Mouse (Mus musculus) CH12.LX (cell line): ENCODE measurements around the gene Rab21. TPM values are rescaled to one million over a fixed set of nuclear protein-coding genes. Genes with fewer than 3 reads are reported as not detected.

ENCODE experiments used
- DNase-seq: peaks from one replicate; pipeline ENCODE4 v3.0.0-alpha.2; 2013; ENCODE audit errors: extremely low read depth
- H3K27ac ChIP-seq: 2 replicates; pipeline ENCODE4 v1.5.1; 2012; ENCODE audit warnings: low read depth, mild to moderate bottlenecking, control low read depth, moderate library complexity; ENCODE audit not compliant: insufficient read depth
- H3K27me3 ChIP-seq: replicated peaks from 2 replicates; pipeline ENCODE3; 2012; ENCODE audit warnings: inconsistent platforms
- H3K36me3 ChIP-seq, 2 experiments: replicated peaks in 1 of 2; 2 replicates each; pipeline versions ENCODE3 to v1.6.1; 2012; ENCODE audit warnings: inconsistent platforms in 1 of 2, low read length in 1 of 2, mild to moderate bottlenecking in 1 of 2, mixed read lengths in 1 of 2, moderate library complexity in 1 of 2; ENCODE audit not compliant: control insufficient read depth in 1 of 2, insufficient read depth in 1 of 2
- H3K4me1 ChIP-seq, 2 experiments: 2 replicates each; pipeline ENCODE4 v1.6.1; 2012; ENCODE audit warnings: inconsistent platforms in 1 of 2, moderate library complexity in 1 of 2; ENCODE audit not compliant: insufficient read depth in 2 of 2, control insufficient read depth in 1 of 2
- H3K4me2 ChIP-seq: 2 replicates; pipeline ENCODE4 v1.6.1; 2012; ENCODE audit warnings: low read depth, mild to moderate bottlenecking, control low read depth; ENCODE audit not compliant: poor library complexity, insufficient read depth, severe bottlenecking
- H3K4me3 ChIP-seq, 3 experiments: fragments of 150-350 bp in 1 of 3; sonication (generic) in 1 of 3; replicated peaks in 1 of 3; 2 replicates each; pipeline versions ENCODE3 to v1.5.1; 2011 to 2012; ENCODE audit warnings: low read depth in 2 of 3, low read length in 2 of 3, mild to moderate bottlenecking in 2 of 3, moderate library complexity in 2 of 3, control low read depth in 1 of 3, improper control_type of control experiment in 1 of 3, inconsistent platforms in 1 of 3, mixed read lengths in 1 of 3; ENCODE audit not compliant: poor library complexity in 1 of 3
- H3K79me2 ChIP-seq: replicated peaks from 2 replicates; pipeline ENCODE4 v1.6.1; 2012; ENCODE audit warnings: mild to moderate bottlenecking, moderate library complexity; ENCODE audit not compliant: control insufficient read depth, poor library complexity, insufficient read depth, severe bottlenecking; ENCODE audit errors: extremely low read depth
- H3K9ac ChIP-seq: 2 replicates; pipeline ENCODE4 v1.6.1; 2012; ENCODE audit warnings: low read depth, mild to moderate bottlenecking, control low read depth, moderate library complexity; ENCODE audit not compliant: insufficient read depth
- H3K9me3 ChIP-seq: replicated peaks from 2 replicates; pipeline ENCODE3; 2012; ENCODE audit warnings: low read length, inconsistent platforms, mixed read lengths
- BHLHE40 ChIP-seq: IDR thresholded peaks from 2 replicates; pipeline ENCODE4 v1.6.1; 2011; ENCODE audit warnings: mild to moderate bottlenecking, low read depth, low read length, improper control_type of control experiment
- E2F4 ChIP-seq: IDR thresholded peaks from 2 replicates; pipeline ENCODE4 v1.6.1; 2011; ENCODE audit warnings: low read depth, low read length, improper control_type of control experiment; ENCODE audit not compliant: insufficient replicate concordance
- EP300 ChIP-seq: IDR thresholded peaks from 2 replicates; pipeline ENCODE4 v1.6.1; 2011; ENCODE audit warnings: low read length, improper control_type of control experiment
- HCFC1 ChIP-seq: IDR thresholded peaks from 2 replicates; pipeline ENCODE4 v1.6.1; 2012; ENCODE audit warnings: low read depth, mild to moderate bottlenecking, inconsistent platforms, low read length, improper control_type of control experiment
- IRF4 ChIP-seq: IDR thresholded peaks from 2 replicates; pipeline ENCODE4 v1.6.1; 2014; ENCODE audit warnings: low read depth, mild to moderate bottlenecking, inconsistent platforms, low read length, improper control_type of control experiment
- KAT2A ChIP-seq: IDR thresholded peaks from 2 replicates; pipeline ENCODE4 v1.6.1; 2012; ENCODE audit warnings: low read length, improper control_type of control experiment, inconsistent platforms; ENCODE audit not compliant: insufficient replicate concordance
- MAX ChIP-seq: IDR thresholded peaks from 2 replicates; pipeline ENCODE4 v1.6.1; 2011; ENCODE audit warnings: low read length, improper control_type of control experiment
- MEF2A ChIP-seq: IDR thresholded peaks from 2 replicates; pipeline ENCODE4 v1.6.1; 2014; ENCODE audit warnings: low read depth, mild to moderate bottlenecking, inconsistent platforms, low read length, improper control_type of control experiment, borderline replicate concordance
- MYC ChIP-seq: IDR thresholded peaks from 2 replicates; pipeline ENCODE4 v1.6.1; 2011; ENCODE audit warnings: low read depth, mild to moderate bottlenecking, improper control_type of control experiment, low read length
- POLR2AphosphoS2 ChIP-seq: IDR thresholded peaks from 2 replicates; pipeline ENCODE4 v1.6.1; 2011; ENCODE audit warnings: low read depth, low read length, improper control_type of control experiment
- RAD21 ChIP-seq: IDR thresholded peaks from 2 replicates; pipeline ENCODE4 v1.6.1; 2011; ENCODE audit warnings: low read depth, mild to moderate bottlenecking, low read length, improper control_type of control experiment, moderate library complexity
- RCOR1 ChIP-seq: conservative IDR thresholded peaks from 2 replicates; pipeline ENCODE4 v1.6.1; 2012; ENCODE audit warnings: low read depth, mild to moderate bottlenecking, inconsistent platforms, low read length, improper control_type of control experiment
- SIN3A ChIP-seq: IDR thresholded peaks from 2 replicates; pipeline ENCODE4 v1.6.1; 2012; ENCODE audit warnings: low read length, improper control_type of control experiment, inconsistent platforms
- TCF12 ChIP-seq: IDR thresholded peaks from 2 replicates; pipeline ENCODE4 v1.6.1; 2014; ENCODE audit warnings: low read depth, mild to moderate bottlenecking, inconsistent platforms, low read length, improper control_type of control experiment
- UBTF ChIP-seq: IDR thresholded peaks from 2 replicates; pipeline ENCODE4 v1.6.1; 2012; ENCODE audit warnings: low read depth, mild to moderate bottlenecking, inconsistent platforms, low read length, improper control_type of control experiment, moderate library complexity
- USF1 ChIP-seq: IDR thresholded peaks from 2 replicates; pipeline ENCODE4 v1.6.1; 2014; ENCODE audit warnings: low read depth, mild to moderate bottlenecking, inconsistent platforms, low read length, improper control_type of control experiment
- ZNF384 ChIP-seq: IDR thresholded peaks from 2 replicates; pipeline ENCODE4 v1.6.1; 2012; ENCODE audit warnings: low read depth, low read length, improper control_type of control experiment, inconsistent platforms
- dilution Hi-C: fragments of 300-500 bp; cut with MboI; formaldehyde crosslinking; loops from 2 replicates; pipeline ENCODE4 v1.14.3; 2020; ENCODE audit warnings: low sequenced_read_pairs; ENCODE audit not compliant: extremely low pct_unique_long_range_greater_than_20kb, extremely low pct_ligation_motif_present
- in situ Hi-C: fragments of 300-500 bp; cut with MboI; formaldehyde crosslinking; loops from 3 replicates; pipeline ENCODE4 v1.14.3; 2019; ENCODE audit warnings: low sequenced_read_pairs, low pct_ligation_motif_present, low pct_unique_long_range_greater_than_20kb, mixed read lengths
- polyA plus RNA-seq: library from polyadenylated mRNA; unstranded; fragments of >175 nt; gene quantifications from 2 replicates; pipeline ENCODE4 v1.2.1, GENCODE M21; 2012; ENCODE audit warnings: low read depth; ENCODE audit not compliant: insufficient read length
- total RNA-seq, 2 experiments: library from RNA; depleted of rRNA; stranded (reverse); fragments of 300-350 nt in 1 of 2; fragments of >200 nt in 1 of 2; gene quantifications; 2 replicates each; pipeline ENCODE4 v1.2.3; 2012 to 2014

Gene Rab21
- total and polyA plus RNA-seq, 3 experiments = 55.6 to 58.4 (median 57.4) TPM

DNA sequence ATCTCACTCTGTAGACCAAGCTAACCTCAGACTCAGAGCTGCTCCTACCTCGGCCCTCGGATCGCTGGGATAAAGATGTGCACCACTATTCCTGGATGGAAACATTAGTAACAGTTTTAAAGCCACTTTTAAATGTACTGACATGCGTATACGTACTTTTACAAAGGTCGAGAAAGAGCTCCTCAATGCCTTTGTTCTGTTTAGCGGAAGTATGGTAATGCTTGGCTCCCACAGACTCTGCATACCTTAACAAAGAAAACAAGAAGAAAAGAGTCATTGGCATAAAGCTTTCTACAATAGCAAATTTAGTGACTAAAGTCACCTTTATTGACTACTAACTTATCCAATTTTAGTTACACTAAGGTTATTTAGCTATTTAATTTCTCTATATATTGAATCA, 20.7 kb downstream of the Rab21 start:
- no peak for DNase-seq
- dilution Hi-C loops = no loop called here
- no peak overlapping the region for H3K4me2 ChIP-seq
- H3K36me3 ChIP-seq = peaks cover 72 to 94% of the 10 kb centered on the region in 2 experiments
- in situ Hi-C loops = no loop called here
- H3K4me1 ChIP-seq = no peaks in the 10 kb centered on the region
- peaks cover 13% of the 10 kb centered on the region for H3K79me2 ChIP-seq
- no peak overlapping the region for H3K9ac ChIP-seq
- TF ChIP-seq HCFC1 (no peak), BHLHE40 (no peak), EP300 (no peak), UBTF (no peak), IRF4 (no peak), TCF12 (no peak), E2F4 (no peak), MYC (no peak)
- TF ChIP-seq, all 38 proteins: peak for 0
- H3K9me3 ChIP-seq = no peaks in the 10 kb centered on the region
- H3K27me3 ChIP-seq = no peaks in the 10 kb centered on the region
- no peak overlapping the region for H3K27ac ChIP-seq
- no peak overlapping the region for H3K4me3 ChIP-seq

- Histone ChIP-seq H3K27me3 (no peaks in the 10 kb centered on the region), H3K4me3 (no peak overlapping the region), H3K27ac (no peak overlapping the region), H3K4me1 (no peaks in the 10 kb centered on the region), H3K9ac (no peak overlapping the region), H3K4me2 (no peak overlapping the region)
- in situ Hi-C loops = no loop called here
- TF ChIP-seq E2F4 (no peak), SIN3A (no peak), MEF2A (no peak), USF1 (no peak), POLR2AphosphoS2 (no peak), TCF12 (no peak), RAD21 (no peak), KAT2A (no peak), ZNF384 (no peak), MAX (no peak), RCOR1 (no peak)
- TF ChIP-seq, all 38 proteins: peak for 0
- dilution Hi-C loops = no loop called here
- peaks cover 70 to 93% of the 10 kb centered on the region in 2 experiments for H3K36me3 ChIP-seq
- no peaks in the 10 kb centered on the region for H3K9me3 ChIP-seq
- H3K79me2 ChIP-seq = peaks cover 6% of the 10 kb centered on the region; the same call in 1 of the 2 replicates
- DNase-seq = no peak
Measured at GRCm38 (mm10) chr10:115293946-115294345, 21.4 kb downstream of the Rab21 start.
